Mouse (Mus musculus): ENCODE data around the gene Reln. TPM values are rescaled to one million over a fixed set of nuclear protein-coding genes. Genes with fewer than 3 reads are reported as not detected.

Gene Reln
- polyA plus RNA-seq (2015; fragmentation: Nextera tagmentation; extraction: Ambion mirVana), result 41.3 and 41.9 TPM in 2 replicates

DNA sequence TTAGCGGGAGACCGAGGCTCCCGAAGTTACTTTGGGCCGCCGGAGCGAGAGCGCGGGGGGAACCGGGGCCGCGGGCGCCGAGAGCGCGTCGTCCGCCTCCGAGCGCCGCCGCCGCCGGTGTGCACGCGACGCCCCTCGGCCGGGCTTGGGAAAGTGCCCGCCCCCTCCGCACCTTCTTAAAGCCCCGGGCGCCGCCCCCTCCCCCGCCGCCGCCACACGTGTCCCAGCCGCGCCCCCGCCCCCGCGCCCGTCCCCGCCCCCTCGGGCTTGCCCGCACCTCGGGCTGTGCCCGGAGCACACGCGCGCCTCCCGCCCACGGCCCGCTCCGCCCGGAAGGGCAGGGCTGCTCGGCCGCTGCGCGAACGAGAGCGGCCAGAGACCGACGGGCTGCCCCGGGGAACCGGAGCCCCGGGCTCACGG is at the start of gene Reln:
Reln (minus strand) TSS at position 147 of the 420 bp plus-strand sequence.
- ATAC-seq, result peak; percentile 89
- 2% methylated on average over 11 of the region's 68 CpGs for WGBS
- Histone ChIP-seq H3K4me1 (ENCODE audit: control insufficient read depth, insufficient read depth, low read depth, low read length) (peaks cover 9% of the 10 kb centered on the region), H3K9ac (ENCODE audit: low read depth, low read length) (peak within 1 kb of the TSS; percentile 85), H3K4me2 (ENCODE audit: low read length) (peak within 1 kb of the TSS; percentile 65), H3K27ac (ENCODE audit: low read depth, low read length) (peak within 1 kb of the TSS; percentile 90), H3K36me3 (ENCODE audit: control insufficient read depth, insufficient read depth, low read length) (no peaks in the 10 kb centered on the region), H3K4me3 (ENCODE audit: low read length) (peak within 1 kb of the TSS; percentile 77), H3K27me3 (replicated peaks; ENCODE audit: control insufficient read depth, insufficient read depth, low read length) (peaks cover 4% of the 10 kb centered on the region), H3K9me3 (ENCODE audit: control insufficient read depth, low read length) (no peaks in the 10 kb centered on the region)

DNA sequence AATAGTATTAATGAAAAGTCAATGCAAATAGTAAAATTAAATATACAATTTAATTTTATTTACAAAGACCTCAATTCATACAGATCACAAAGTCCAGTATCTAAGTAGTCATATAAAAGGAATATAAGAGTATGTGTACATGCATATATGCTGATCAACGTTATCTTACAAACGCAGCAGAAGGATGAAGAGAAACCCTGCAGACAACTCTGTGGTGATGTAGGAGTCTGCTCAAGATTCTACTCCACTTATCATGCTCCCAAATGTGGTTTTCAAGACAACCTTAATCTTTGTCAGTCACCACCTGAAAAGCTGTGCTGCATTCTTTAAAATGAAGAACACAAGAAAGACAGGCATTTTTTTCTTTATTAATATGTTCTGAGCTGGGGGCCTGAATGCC is 44.0 kb upstream of the Reln start:
- no peaks in the 10 kb centered on the region for H3K9me3 ChIP-seq (ENCODE audit: control insufficient read depth, low read length)
- H3K27me3 ChIP-seq (replicated peaks; ENCODE audit: control insufficient read depth, insufficient read depth, low read length), result no peaks in the 10 kb centered on the region
- H3K4me1 ChIP-seq (ENCODE audit: control insufficient read depth, insufficient read depth, low read depth, low read length), result no peaks in the 10 kb centered on the region
- no peak overlapping the region for H3K4me3 ChIP-seq (ENCODE audit: low read length)
- ATAC-seq, result no peak
- H3K4me2 ChIP-seq (ENCODE audit: low read length), result no peak overlapping the region
- no peaks in the 10 kb centered on the region for H3K36me3 ChIP-seq (ENCODE audit: control insufficient read depth, insufficient read depth, low read length)
- H3K27ac ChIP-seq (ENCODE audit: low read depth, low read length), result no peak overlapping the region
- WGBS, result 89% methylated on average over 2 of the region's 2 CpGs
- H3K9ac ChIP-seq (ENCODE audit: low read depth, low read length), result no peak overlapping the region

DNA sequence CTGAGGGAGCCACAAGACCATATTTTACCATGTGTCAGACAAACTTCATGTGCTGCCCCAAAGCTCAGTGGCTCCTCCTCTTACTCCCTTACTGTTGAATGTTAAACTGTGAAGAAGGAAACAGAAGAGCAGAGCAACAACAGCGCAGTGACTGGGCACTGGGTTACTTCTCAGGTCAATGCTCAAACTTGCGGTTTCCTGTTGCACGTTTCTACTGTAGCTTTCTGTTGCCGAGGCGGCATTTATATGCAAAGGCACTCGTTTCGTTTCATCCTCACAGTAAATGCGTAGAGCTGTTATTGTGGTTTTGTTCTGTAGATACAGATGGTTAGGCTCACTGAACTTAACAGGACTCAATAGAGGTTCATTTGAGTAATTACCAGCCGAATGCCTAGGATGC is 16.0 kb upstream of the Reln start:
- H3K9ac ChIP-seq (ENCODE audit: low read depth, low read length), result no peak overlapping the region
- no peaks in the 10 kb centered on the region for H3K9me3 ChIP-seq (ENCODE audit: control insufficient read depth, low read length)
- no peak for ATAC-seq
- no peak overlapping the region for H3K4me2 ChIP-seq (ENCODE audit: low read length)
- no peak overlapping the region for H3K4me3 ChIP-seq (ENCODE audit: low read length)
- WGBS, result 66% methylated on average over 9 of the region's 9 CpGs
- H3K27me3 ChIP-seq (replicated peaks; ENCODE audit: control insufficient read depth, insufficient read depth, low read length), result no peaks in the 10 kb centered on the region
- H3K4me1 ChIP-seq (ENCODE audit: control insufficient read depth, insufficient read depth, low read depth, low read length), result no peaks in the 10 kb centered on the region
- no peak overlapping the region for H3K27ac ChIP-seq (ENCODE audit: low read depth, low read length)
- H3K36me3 ChIP-seq (ENCODE audit: control insufficient read depth, insufficient read depth, low read length), result no peaks in the 10 kb centered on the region

DNA sequence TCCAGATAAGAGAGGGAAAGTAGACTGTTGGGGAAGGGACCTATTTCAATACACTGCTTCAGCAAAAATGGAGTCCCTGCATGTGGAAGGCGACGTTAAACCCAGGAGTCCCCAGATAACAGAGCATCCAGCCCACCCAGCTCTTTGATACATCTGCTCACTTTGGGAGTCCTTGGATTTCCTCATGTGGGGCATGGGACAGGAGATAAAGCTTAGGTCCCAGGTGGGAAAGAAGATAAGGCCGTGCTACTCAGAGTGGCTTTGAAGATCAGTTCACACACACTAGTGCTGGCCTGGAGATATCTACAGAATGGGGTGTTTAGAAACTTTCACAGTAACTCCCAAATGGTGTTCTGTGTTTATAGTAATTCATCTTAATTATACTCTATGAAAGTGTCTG is 3.9 kb upstream of the Reln start:
- H3K9me3 ChIP-seq (ENCODE audit: control insufficient read depth, low read length), result no peaks in the 10 kb centered on the region
- H3K9ac ChIP-seq (ENCODE audit: low read depth, low read length), result no peak overlapping the region
- H3K27ac ChIP-seq (ENCODE audit: low read depth, low read length), result no peak overlapping the region
- H3K4me1 ChIP-seq (ENCODE audit: control insufficient read depth, insufficient read depth, low read depth, low read length), result peaks cover 9% of the 10 kb centered on the region
- H3K36me3 ChIP-seq (ENCODE audit: control insufficient read depth, insufficient read depth, low read length), result no peaks in the 10 kb centered on the region
- ATAC-seq, result no peak
- H3K27me3 ChIP-seq (replicated peaks; ENCODE audit: control insufficient read depth, insufficient read depth, low read length), result peaks cover 4% of the 10 kb centered on the region; the same call in 1 of the 2 replicates
- no peak overlapping the region for H3K4me2 ChIP-seq (ENCODE audit: low read length)
- 86% methylated on average over 3 of the region's 3 CpGs for WGBS
- H3K4me3 ChIP-seq (ENCODE audit: low read length), result no peak overlapping the region

DNA sequence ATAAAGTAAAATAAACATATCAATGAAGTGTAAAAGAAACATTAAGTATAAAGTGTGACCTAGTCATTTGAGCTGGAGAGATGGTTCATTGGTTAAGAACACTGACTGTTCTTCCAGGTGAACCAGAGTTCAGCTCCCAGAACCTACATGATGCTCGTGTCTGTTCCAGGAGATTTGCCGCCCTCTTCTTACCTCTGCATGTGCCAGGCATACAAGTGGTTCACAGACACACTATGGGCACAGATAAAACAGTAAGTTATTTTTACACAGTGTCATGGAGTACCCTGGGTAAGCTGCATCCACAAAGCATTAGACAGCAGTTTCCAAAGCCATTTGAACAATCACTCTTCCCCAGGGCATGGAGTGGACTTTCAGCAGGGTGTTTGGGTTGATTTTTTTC is 3.2 kb upstream of the Reln start:
- 83% methylated on average over 2 of the region's 2 CpGs for WGBS
- Histone ChIP-seq H3K4me1 (ENCODE audit: control insufficient read depth, insufficient read depth, low read depth, low read length) (peaks cover 9% of the 10 kb centered on the region), H3K36me3 (ENCODE audit: control insufficient read depth, insufficient read depth, low read length) (no peaks in the 10 kb centered on the region), H3K27me3 (replicated peaks; ENCODE audit: control insufficient read depth, insufficient read depth, low read length) (peaks cover 4% of the 10 kb centered on the region; the same call in 1 of the 2 replicates), H3K4me2 (ENCODE audit: low read length) (no peak overlapping the region), H3K4me3 (ENCODE audit: low read length) (no peak overlapping the region), H3K9ac (ENCODE audit: low read depth, low read length) (no peak overlapping the region), H3K9me3 (ENCODE audit: control insufficient read depth, low read length) (no peaks in the 10 kb centered on the region), H3K27ac (ENCODE audit: low read depth, low read length) (no peak overlapping the region)
- ATAC-seq, result no peak

DNA sequence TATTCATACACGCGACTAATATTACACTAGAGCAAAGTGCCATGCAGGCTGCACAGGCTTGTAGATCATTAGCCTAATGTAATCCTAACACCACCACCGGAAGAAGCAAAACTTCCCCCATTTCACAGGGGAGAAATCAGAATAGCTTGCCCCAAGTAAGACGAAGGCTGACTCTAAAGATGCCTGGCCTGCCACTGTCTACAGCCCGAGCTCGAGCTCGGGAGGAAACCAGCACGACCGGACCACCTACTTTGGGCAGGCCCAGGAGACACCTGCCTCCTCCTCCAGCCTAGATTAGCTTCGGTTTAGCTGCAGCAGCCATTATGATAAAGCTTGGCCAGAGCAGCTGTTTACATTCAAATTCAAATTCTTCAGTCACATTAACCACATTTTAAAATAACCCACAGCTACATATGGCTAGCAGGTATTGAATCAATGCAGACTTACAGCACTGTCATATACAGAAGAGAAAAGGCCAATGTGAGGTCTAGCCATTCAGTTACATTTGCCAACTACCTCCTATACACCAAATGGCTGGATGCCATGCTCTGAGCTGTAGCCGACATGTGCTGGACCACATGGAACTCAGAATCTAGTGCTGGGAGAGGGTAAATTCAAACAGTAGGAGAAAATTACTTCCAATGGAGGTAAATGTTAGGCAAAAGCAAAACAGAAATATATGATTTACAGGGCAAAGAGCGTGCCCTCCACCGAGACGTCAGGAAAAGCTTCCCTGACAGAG is 1.6 kb upstream of the Reln start:
- Histone ChIP-seq H3K27ac (ENCODE audit: low read depth, low read length) (no peak overlapping the region), H3K4me2 (ENCODE audit: low read length) (peak overlapping the region; percentile 65), H3K4me3 (ENCODE audit: low read length) (peak overlapping the region; percentile 77), H3K4me1 (ENCODE audit: control insufficient read depth, insufficient read depth, low read depth, low read length) (peaks cover 9% of the 10 kb centered on the region), H3K9me3 (ENCODE audit: control insufficient read depth, low read length) (no peaks in the 10 kb centered on the region), H3K9ac (ENCODE audit: low read depth, low read length) (peak overlapping the region; percentile 85), H3K27me3 (replicated peaks; ENCODE audit: control insufficient read depth, insufficient read depth, low read length) (peaks cover 4% of the 10 kb centered on the region), H3K36me3 (ENCODE audit: control insufficient read depth, insufficient read depth, low read length) (no peaks in the 10 kb centered on the region)
- 30% methylated on average over 14 of the region's 14 CpGs for WGBS
- ATAC-seq, result no peak

DNA sequence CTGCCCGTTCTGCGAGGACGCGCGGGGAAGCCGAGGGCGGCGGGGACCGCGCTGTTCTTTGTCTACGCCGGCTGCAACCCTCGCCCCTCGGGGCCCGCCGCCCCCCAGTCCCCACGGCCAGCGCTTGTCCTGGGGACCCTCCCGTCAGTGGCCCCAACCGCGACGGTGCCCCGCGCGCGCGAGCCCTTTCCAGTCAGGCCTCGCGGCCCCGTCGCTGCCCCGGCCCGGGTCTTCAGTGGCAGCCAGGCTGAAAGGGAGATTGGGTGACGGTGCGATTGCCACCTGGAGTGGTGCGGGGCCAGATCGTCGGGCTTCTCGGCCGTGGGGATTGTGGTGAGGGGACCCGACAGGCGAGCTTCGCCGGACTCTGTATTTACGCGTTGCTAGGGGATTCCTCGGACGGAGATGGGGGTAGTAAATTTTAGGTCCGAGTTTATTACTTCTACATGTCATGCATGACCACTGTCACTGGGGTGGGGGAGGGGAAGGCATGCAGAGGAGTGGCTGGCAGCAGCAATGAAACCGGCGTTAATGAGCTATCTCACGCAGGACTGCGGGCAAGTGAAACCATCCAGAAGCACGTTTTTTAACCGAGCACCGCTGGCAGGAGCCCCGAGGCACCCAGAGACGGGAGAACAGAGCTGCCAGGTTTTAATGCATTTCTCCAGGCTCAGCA is 612 bp upstream of the Reln start:
- WGBS, result under 1% methylated on average over 47 of the region's 58 CpGs
- H3K36me3 ChIP-seq (ENCODE audit: control insufficient read depth, insufficient read depth, low read length), result no peaks in the 10 kb centered on the region
- peak; percentile 74 for ATAC-seq
- peak overlapping the region; percentile 90 for H3K27ac ChIP-seq (ENCODE audit: low read depth, low read length)
- peaks cover 9% of the 10 kb centered on the region for H3K4me1 ChIP-seq (ENCODE audit: control insufficient read depth, insufficient read depth, low read depth, low read length)
- H3K27me3 ChIP-seq (replicated peaks; ENCODE audit: control insufficient read depth, insufficient read depth, low read length), result peaks cover 4% of the 10 kb centered on the region
- H3K4me2 ChIP-seq (ENCODE audit: low read length), result peak overlapping the region; percentile 65
- H3K9ac ChIP-seq (ENCODE audit: low read depth, low read length), result peak overlapping the region; percentile 85
- H3K9me3 ChIP-seq (ENCODE audit: control insufficient read depth, low read length), result no peaks in the 10 kb centered on the region
- peak overlapping the region; percentile 77 for H3K4me3 ChIP-seq (ENCODE audit: low read length)

DNA sequence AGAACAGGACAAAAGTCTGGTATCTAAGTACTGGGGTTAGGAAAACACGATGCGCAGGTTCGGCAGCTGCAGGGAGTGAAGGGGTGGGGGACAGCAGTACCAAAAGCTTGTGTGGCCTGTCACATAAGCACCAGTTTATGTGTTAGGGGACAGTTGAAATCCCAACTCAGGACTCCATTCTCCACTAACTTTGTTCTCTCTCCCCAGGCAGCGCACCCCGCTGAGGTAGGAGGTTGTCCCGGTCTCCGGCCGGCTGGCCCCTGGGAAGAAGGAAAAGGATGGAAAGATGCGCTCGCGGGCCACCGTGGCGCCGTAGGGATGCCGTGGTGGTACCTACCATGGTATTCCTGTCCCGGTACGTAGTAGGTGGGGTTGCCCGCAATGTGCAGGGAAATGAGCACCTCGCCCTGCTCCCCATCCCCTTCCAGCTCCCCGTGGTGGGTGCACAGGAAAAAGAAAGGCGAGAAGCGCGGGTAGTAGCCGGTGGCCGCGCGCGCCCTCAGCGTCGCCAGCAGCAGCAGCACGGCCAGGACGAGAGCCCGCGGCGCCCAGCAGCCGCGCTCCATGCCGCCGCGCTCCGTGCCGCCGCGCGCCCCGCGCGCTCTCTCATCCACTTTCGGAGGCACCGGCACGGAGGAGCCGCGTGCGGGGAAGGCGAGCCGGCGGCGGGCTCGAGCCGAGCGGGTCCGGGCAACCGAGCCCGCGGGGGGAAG is 503 bp downstream of the Reln start:
- ATAC-seq, result peak; percentile 88

DNA sequence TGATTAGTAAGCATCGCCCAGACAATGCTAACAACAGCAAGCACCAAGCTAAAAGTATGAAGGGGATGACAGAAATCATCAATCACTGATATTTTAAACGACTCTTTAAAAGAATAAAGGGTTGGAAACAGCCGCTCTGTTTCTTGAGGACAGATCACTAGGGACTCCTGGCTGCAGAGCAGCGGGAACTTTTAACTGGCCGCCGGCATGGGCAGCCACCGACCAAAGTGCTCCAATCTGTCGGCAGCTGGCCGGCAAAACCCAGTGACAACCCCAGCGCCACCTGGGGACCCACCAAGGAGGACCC is 1.0 kb downstream of the Reln start:
- 2% methylated on average over 10 of the region's 10 CpGs for WGBS
- Histone ChIP-seq H3K27ac (ENCODE audit: low read depth, low read length) (no peak overlapping the region), H3K9me3 (ENCODE audit: control insufficient read depth, low read length) (no peaks in the 10 kb centered on the region), H3K4me1 (ENCODE audit: control insufficient read depth, insufficient read depth, low read depth, low read length) (peaks cover 9% of the 10 kb centered on the region), H3K36me3 (ENCODE audit: control insufficient read depth, insufficient read depth, low read length) (no peaks in the 10 kb centered on the region), H3K4me3 (ENCODE audit: low read length) (peak overlapping the region; percentile 77), H3K4me2 (ENCODE audit: low read length) (peak overlapping the region; percentile 65), H3K27me3 (replicated peaks; ENCODE audit: control insufficient read depth, insufficient read depth, low read length) (peaks cover 4% of the 10 kb centered on the region), H3K9ac (ENCODE audit: low read depth, low read length) (peak overlapping the region; percentile 85; the same call in 1 of the 2 replicates)
- ATAC-seq, result no peak; the same call in 1 of the 2 replicates

More for the DNA sequence above, 503 bp downstream of the Reln start:
- peak overlapping the region; percentile 77 for H3K4me3 ChIP-seq (ENCODE audit: low read length)
- peak overlapping the region; percentile 71; the same call in 1 of the 2 replicates for H3K27ac ChIP-seq (ENCODE audit: low read depth, low read length)
- peaks cover 4% of the 10 kb centered on the region for H3K27me3 ChIP-seq (replicated peaks; ENCODE audit: control insufficient read depth, insufficient read depth, low read length)
- peak overlapping the region; percentile 65 for H3K4me2 ChIP-seq (ENCODE audit: low read length)
- H3K9me3 ChIP-seq (ENCODE audit: control insufficient read depth, low read length), result no peaks in the 10 kb centered on the region
- peak overlapping the region; percentile 85 for H3K9ac ChIP-seq (ENCODE audit: low read depth, low read length)
- under 1% methylated on average over 51 of the region's 65 CpGs for WGBS
- no peaks in the 10 kb centered on the region for H3K36me3 ChIP-seq (ENCODE audit: control insufficient read depth, insufficient read depth, low read length)
- peaks cover 9% of the 10 kb centered on the region for H3K4me1 ChIP-seq (ENCODE audit: control insufficient read depth, insufficient read depth, low read depth, low read length)
